Mouse (Mus musculus): Measurements from ENCODE around the gene Copa. TPM values are rescaled to one million over a fixed set of nuclear protein-coding genes. Genes with fewer than 3 reads are reported as not detected.

Gene Copa
- polyA plus RNA-seq, 1 experiment from 2014 or later: 143 TPM

GRCm38 (mm10) chr1:172141529-172141928, 59.2 kb downstream of the Copa start:
- H3K27ac ChIP-seq: no peak overlapping the region
- TF ChIP-seq CTCF (IDR thresholded peaks at IDR 0.05; ENCODE audit: low read depth): no peak
- DNase-seq (ENCODE audit: low spot score) (no peak), ATAC-seq (replicated peaks; ENCODE audit: low FRiP score, low read depth) (no peak; the same call in 1 of the 2 replicates)
- H3K4me1 ChIP-seq (replicated peaks; ENCODE audit: insufficient read depth, low read length): no peaks in the 10 kb centered on the region
- no peaks in the 10 kb centered on the region for H3K36me3 ChIP-seq (ENCODE audit: insufficient read depth, low read length)
- H3K4me3 ChIP-seq (replicated peaks; ENCODE audit: low read depth, low read length): no peak overlapping the region
- no peaks in the 10 kb centered on the region for H3K9me3 ChIP-seq (replicated peaks; ENCODE audit: low read length)
- 58% methylated on average over 3 of the region's 3 CpGs for WGBS
- no peaks in the 10 kb centered on the region for H3K27me3 ChIP-seq (ENCODE audit: insufficient read depth, low read length)
- H3K4me2 ChIP-seq (ENCODE audit: low read length): no peak overlapping the region
- H3K9ac ChIP-seq (ENCODE audit: low read depth, low read length): no peak overlapping the region

- Histone ChIP-seq H3K27ac (no peak overlapping the region), H3K9ac (ENCODE audit: low read depth, low read length) (no peak overlapping the region), H3K4me1 (replicated peaks; ENCODE audit: insufficient read depth, low read length) (no peaks in the 10 kb centered on the region), H3K9me3 (replicated peaks; ENCODE audit: low read length) (no peaks in the 10 kb centered on the region), H3K4me2 (ENCODE audit: low read length) (no peak overlapping the region), H3K4me3 (replicated peaks; ENCODE audit: low read depth, low read length) (no peak overlapping the region), H3K36me3 (ENCODE audit: insufficient read depth, low read length) (no peaks in the 10 kb centered on the region), H3K27me3 (ENCODE audit: insufficient read depth, low read length) (no peaks in the 10 kb centered on the region)
- peak; percentile 85 for TF ChIP-seq CTCF (IDR thresholded peaks at IDR 0.05; ENCODE audit: low read depth)
- DNase-seq (ENCODE audit: low spot score): peak; percentile 87
- no peak for ATAC-seq (replicated peaks; ENCODE audit: low FRiP score, low read depth)
- WGBS: 29% methylated on average over 1 of the region's 1 CpGs
Measured at GRCm38 (mm10) chr1:172143570-172143969, 61.2 kb downstream of the Copa start.

- WGBS: under 1% methylated on average over 39 of the region's 42 CpGs
Measured at GRCm38 (mm10) chr1:172147835-172148278, 65.5 kb downstream of the Copa start, which contains the start of gene Dcaf8. TSS of gene Dcaf8 (plus strand) at chr1:172148084.

GRCm38 (mm10) chr1:172148279-172148954, 66.1 kb downstream of the Copa start:
- under 1% methylated on average over 40 of the region's 40 CpGs for WGBS

More at GRCm38 (mm10) chr1:172147835-172148278, 65.5 kb downstream of the Copa start, which contains the start of gene Dcaf8:
- peak within 1 kb of the TSS; percentile 92 for H3K4me3 ChIP-seq (replicated peaks; ENCODE audit: low read depth, low read length)
- H3K4me1 ChIP-seq (replicated peaks; ENCODE audit: insufficient read depth, low read length): 0 out of 2 replicates have a peak, but pooled peaks cover 8% of the 10 kb centered on the region
- H3K36me3 ChIP-seq (ENCODE audit: insufficient read depth, low read length): peaks cover 16% of the 10 kb centered on the region
- no peak for TF ChIP-seq CTCF (IDR thresholded peaks at IDR 0.05; ENCODE audit: low read depth)
- no peaks in the 10 kb centered on the region for H3K9me3 ChIP-seq (replicated peaks; ENCODE audit: low read length)
- DNase-seq (ENCODE audit: low spot score) (peak; percentile 98), ATAC-seq (replicated peaks; ENCODE audit: low FRiP score, low read depth) (peak; percentile 99)
- no peaks in the 10 kb centered on the region for H3K27me3 ChIP-seq (ENCODE audit: insufficient read depth, low read length)
- H3K4me2 ChIP-seq (ENCODE audit: low read length): peak within 1 kb of the TSS; percentile 72
- H3K27ac ChIP-seq: peak within 1 kb of the TSS; percentile 97
- H3K9ac ChIP-seq (ENCODE audit: low read depth, low read length): peak within 1 kb of the TSS; percentile 99

GRCm38 (mm10) chr1:172148955-172149815, 66.9 kb downstream of the Copa start:
- Histone ChIP-seq H3K9me3 (replicated peaks; ENCODE audit: low read length) (no peaks in the 10 kb centered on the region), H3K27me3 (ENCODE audit: insufficient read depth, low read length) (no peaks in the 10 kb centered on the region), H3K4me2 (ENCODE audit: low read length) (peak overlapping the region; percentile 72), H3K4me1 (replicated peaks; ENCODE audit: insufficient read depth, low read length) (0 out of 2 replicates have a peak, but pooled peaks cover 8% of the 10 kb centered on the region), H3K27ac (peak overlapping the region; percentile 97), H3K9ac (ENCODE audit: low read depth, low read length) (peak overlapping the region; percentile 99), H3K4me3 (replicated peaks; ENCODE audit: low read depth, low read length) (peak overlapping the region; percentile 92), H3K36me3 (ENCODE audit: insufficient read depth, low read length) (peaks cover 24% of the 10 kb centered on the region)
- TF ChIP-seq CTCF (IDR thresholded peaks at IDR 0.05; ENCODE audit: low read depth): no peak
- WGBS: 7% methylated on average over 19 of the region's 19 CpGs
- DNase-seq (ENCODE audit: low spot score) (peak; percentile 40), ATAC-seq (replicated peaks; ENCODE audit: low FRiP score, low read depth) (no peak)

More at GRCm38 (mm10) chr1:172148279-172148954, 66.1 kb downstream of the Copa start:
- H3K4me1 ChIP-seq (replicated peaks; ENCODE audit: insufficient read depth, low read length): 0 out of 2 replicates have a peak, but pooled peaks cover 8% of the 10 kb centered on the region
- peaks cover 21% of the 10 kb centered on the region for H3K36me3 ChIP-seq (ENCODE audit: insufficient read depth, low read length)
- peak overlapping the region; percentile 99 for H3K9ac ChIP-seq (ENCODE audit: low read depth, low read length)
- DNase-seq (ENCODE audit: low spot score) (peak; percentile 68), ATAC-seq (replicated peaks; ENCODE audit: low FRiP score, low read depth) (peak; percentile 62)
- no peaks in the 10 kb centered on the region for H3K27me3 ChIP-seq (ENCODE audit: insufficient read depth, low read length)
- H3K4me3 ChIP-seq (replicated peaks; ENCODE audit: low read depth, low read length): peak overlapping the region; percentile 92
- TF ChIP-seq CTCF (IDR thresholded peaks at IDR 0.05; ENCODE audit: low read depth): no peak
- H3K9me3 ChIP-seq (replicated peaks; ENCODE audit: low read length): no peaks in the 10 kb centered on the region
- peak overlapping the region; percentile 72 for H3K4me2 ChIP-seq (ENCODE audit: low read length)
- peak overlapping the region; percentile 97 for H3K27ac ChIP-seq

GRCm38 (mm10) chr1:172154536-172154935, 72.2 kb downstream of the Copa start:
- 0 out of 2 replicates have a peak, but pooled peaks cover 6% of the 10 kb centered on the region for H3K4me1 ChIP-seq (replicated peaks; ENCODE audit: insufficient read depth, low read length)
- no peak overlapping the region for H3K4me2 ChIP-seq (ENCODE audit: low read length)
- no peaks in the 10 kb centered on the region for H3K9me3 ChIP-seq (replicated peaks; ENCODE audit: low read length)
- DNase-seq (ENCODE audit: low spot score): no peak
- no peak overlapping the region for H3K4me3 ChIP-seq (replicated peaks; ENCODE audit: low read depth, low read length)
- no peak overlapping the region for H3K27ac ChIP-seq
- 91% methylated on average over 3 of the region's 3 CpGs for WGBS
- peaks cover 36% of the 10 kb centered on the region for H3K36me3 ChIP-seq (ENCODE audit: insufficient read depth, low read length)
- ATAC-seq (replicated peaks; ENCODE audit: low FRiP score, low read depth): 0 out of 2 replicates have a peak, but pooled peaks have one; percentile 18
- H3K9ac ChIP-seq (ENCODE audit: low read depth, low read length): no peak overlapping the region
- TF ChIP-seq CTCF (IDR thresholded peaks at IDR 0.05; ENCODE audit: low read depth): no peak
- H3K27me3 ChIP-seq (ENCODE audit: insufficient read depth, low read length): no peaks in the 10 kb centered on the region

Measured in kidney, postnatal 0 days (tissue).